Mouse (Mus musculus): ENCODE data around the gene Efcab10. TPM values are rescaled to one million over a fixed set of nuclear protein-coding genes. Genes with fewer than 3 reads are reported as not detected.

The Efcab10 gene
- not detected in 2 replicates for polyA plus RNA-seq (2011; ENCODE audit: insufficient read length, low read depth, missing spikeins)

DNA sequence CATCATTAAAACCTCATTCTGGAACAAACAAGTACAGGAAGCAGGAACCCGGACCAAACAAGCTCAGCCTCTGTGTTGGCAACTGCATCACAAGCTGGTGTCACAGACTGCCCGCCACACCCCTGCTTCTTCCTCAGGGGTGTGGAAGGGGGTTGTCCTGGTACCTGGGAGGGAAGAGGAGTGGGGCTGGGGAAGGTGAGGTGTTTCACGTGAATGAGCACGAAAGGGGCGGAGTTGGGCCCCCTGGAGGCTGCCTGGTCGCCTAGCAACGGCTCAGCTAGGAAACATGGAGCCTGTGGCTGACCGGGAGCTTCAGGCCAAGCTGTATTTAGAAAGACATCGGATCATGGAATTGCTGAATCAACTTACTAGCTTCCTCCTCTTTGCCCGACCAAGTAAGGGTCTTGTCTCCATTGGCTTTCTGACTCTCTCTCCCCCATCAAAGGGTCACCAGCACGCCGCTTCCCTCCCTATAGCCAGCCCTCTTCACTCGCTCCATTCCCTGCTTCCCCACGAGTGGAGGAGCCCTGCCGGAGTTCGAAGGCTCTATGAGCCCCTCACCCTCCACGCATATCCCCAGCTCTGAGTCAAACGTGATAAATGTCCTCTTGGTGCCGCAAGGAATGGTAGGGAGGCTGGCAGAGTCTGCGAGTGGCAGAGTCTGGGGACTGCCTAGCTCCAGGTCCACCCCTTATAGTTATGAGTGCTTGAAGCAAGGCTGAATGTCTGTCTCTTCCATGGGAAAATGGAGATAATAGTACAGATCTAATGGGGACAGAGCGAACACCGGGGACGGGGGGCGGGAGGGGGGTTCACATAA lies at the start of gene Efcab10:
TSS of gene Efcab10 (plus strand) at position 51 of the 820 bp plus-strand sequence.
- H3K4me1 ChIP-seq (ENCODE audit: control insufficient read depth, insufficient read depth, low read length): no peaks in the 10 kb centered on the region
- H3K27ac ChIP-seq (ENCODE audit: insufficient read depth, low read length): no peak within 1 kb of the TSS
- no peak for TF ChIP-seq CTCF (IDR thresholded peaks at IDR 0.05; ENCODE audit: borderline replicate concordance, insufficient read depth, low read length)
- no peak for TF ChIP-seq POLR2A (IDR thresholded peaks at IDR 0.05; ENCODE audit: low read depth, low read length)
- H3K4me3 ChIP-seq (ENCODE audit: insufficient read depth, low read length): no peak within 1 kb of the TSS

DNA sequence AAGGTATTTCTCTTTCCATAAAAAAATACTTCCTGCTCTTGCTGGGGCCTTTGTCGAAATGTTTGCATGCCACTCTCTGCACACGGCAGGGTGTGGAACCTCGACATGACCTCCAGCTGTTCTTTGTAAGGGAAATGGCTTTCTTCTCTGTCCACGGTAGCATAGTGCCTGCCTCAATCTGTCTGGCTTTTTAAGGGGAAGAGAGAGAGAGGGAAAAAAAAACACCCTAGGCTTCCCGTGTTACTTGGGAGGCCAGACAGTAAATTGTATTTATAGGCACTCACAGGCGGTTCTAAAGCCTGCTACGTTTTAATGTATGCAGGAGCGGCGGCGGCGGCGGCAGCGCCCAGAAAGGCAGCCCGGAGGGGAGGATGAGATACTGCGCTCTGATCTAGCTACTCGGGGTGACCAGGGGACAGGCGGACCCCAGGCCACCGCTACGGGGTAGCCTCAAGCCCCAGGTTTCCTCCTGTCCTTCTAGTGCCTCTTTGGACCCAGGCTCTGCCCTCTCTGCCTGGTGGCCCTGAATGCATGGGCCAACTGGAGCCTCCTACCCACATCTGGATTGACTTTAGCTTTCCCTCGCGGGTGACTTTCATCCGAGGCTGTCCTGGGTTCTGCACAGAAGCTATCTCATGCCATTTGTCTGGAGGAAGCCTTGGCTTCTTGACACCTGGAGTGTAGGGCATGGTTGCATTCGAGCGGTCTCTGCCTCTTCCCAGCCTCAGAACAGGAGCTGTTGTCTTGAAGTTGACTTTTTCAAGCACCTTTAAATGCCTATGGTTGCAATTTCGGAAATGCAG lies 49.5 kb upstream of the Efcab10 start:
- no peaks in the 10 kb centered on the region for H3K4me1 ChIP-seq (ENCODE audit: control insufficient read depth, insufficient read depth, low read length)
- no peak overlapping the region for H3K4me3 ChIP-seq (ENCODE audit: insufficient read depth, low read length)
- TF ChIP-seq CTCF (IDR thresholded peaks at IDR 0.05; ENCODE audit: borderline replicate concordance, insufficient read depth, low read length): no peak
- TF ChIP-seq POLR2A (IDR thresholded peaks at IDR 0.05; ENCODE audit: low read depth, low read length): no peak
- no peak overlapping the region for H3K27ac ChIP-seq (ENCODE audit: insufficient read depth, low read length)

DNA sequence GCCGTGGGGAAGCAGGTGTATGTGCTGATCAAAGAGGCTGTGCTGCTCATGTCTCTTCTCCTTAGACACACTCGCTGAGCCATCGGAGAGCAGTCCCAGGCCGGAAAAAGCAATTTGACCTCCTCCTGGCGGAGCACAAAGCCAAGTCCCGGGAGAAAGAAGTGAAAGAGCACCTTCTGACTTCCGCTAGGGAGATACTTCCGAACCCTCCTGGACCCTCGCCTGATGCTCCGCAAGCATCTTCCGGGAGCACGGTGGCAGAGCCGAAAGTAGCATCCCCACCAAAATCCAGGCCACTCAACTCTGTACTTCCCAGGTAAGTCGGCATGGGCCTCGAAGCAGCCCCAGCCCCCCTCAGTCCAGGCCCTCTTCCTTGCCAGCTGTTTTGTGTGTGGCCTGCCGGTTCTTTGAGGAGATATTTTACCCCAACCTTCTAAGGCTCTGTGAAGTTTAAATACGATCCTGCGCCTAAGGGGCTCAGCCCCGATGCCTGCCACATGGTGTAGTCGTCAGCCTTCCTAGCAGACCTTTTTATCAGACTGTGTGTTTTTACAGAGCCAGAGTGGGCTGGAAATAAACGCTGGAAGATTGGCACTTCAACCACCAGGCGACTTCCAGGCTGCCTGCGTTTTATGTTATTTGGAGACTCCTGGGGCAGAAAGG lies 48.8 kb upstream of the Efcab10 start:
- Histone ChIP-seq H3K4me3 (ENCODE audit: insufficient read depth, low read length) (no peak overlapping the region), H3K4me1 (ENCODE audit: control insufficient read depth, insufficient read depth, low read length) (no peaks in the 10 kb centered on the region), H3K27ac (ENCODE audit: insufficient read depth, low read length) (no peak overlapping the region)
- TF ChIP-seq CTCF (IDR thresholded peaks at IDR 0.05; ENCODE audit: borderline replicate concordance, insufficient read depth, low read length): no peak
- TF ChIP-seq POLR2A (IDR thresholded peaks at IDR 0.05; ENCODE audit: low read depth, low read length): no peak

DNA sequence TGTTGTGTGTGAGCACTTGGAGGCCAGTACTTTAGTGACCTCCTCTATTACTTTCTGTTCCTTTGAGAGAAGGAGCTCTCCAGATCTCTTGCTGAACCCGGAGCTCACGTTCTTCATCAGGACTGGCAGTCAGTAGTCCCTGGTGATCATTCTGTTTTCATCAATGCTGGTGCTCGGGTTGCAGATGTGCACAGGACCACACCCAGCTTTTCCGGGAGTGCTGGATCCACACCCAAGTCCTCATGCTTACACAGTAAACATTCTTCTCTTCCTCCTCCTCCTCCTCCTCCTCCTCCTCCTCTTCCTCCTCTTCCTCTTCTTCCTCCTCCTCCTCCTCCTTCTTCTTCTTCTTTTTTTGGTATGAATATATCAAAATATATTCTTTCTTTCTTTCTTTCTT lies 42.0 kb upstream of the Efcab10 start:
- TF ChIP-seq CTCF (IDR thresholded peaks at IDR 0.05; ENCODE audit: borderline replicate concordance, insufficient read depth, low read length) (no peak), POLR2A (IDR thresholded peaks at IDR 0.05; ENCODE audit: low read depth, low read length) (no peak)

DNA sequence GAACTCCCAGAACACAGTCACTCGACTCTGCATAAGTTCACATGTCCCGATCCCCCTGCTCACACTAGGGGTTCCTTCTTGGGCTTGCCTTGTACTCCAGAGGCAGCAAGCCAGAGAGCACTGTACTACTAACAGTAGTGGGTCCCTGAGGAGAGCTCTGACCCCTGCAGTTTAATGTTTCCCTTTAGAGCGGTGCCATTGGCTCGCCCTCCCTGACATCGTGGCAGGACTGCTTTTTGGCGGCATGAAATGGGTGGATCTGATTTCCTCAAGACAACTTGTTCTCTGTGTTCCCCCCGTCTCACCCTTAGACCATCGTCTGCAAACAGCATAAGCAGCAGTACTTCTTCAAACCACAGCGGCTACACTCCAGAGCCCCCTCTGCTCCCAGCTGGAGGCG lies 36.3 kb upstream of the Efcab10 start:
- Histone ChIP-seq H3K4me1 (ENCODE audit: control insufficient read depth, insufficient read depth, low read length) (no peaks in the 10 kb centered on the region), H3K4me3 (ENCODE audit: insufficient read depth, low read length) (no peak overlapping the region), H3K27ac (ENCODE audit: insufficient read depth, low read length) (no peak overlapping the region)
- no peak for TF ChIP-seq CTCF (IDR thresholded peaks at IDR 0.05; ENCODE audit: borderline replicate concordance, insufficient read depth, low read length)
- TF ChIP-seq POLR2A (IDR thresholded peaks at IDR 0.05; ENCODE audit: low read depth, low read length): no peak

More for the DNA sequence above, 42.0 kb upstream of the Efcab10 start:
- Histone ChIP-seq H3K4me1 (ENCODE audit: control insufficient read depth, insufficient read depth, low read length) (no peaks in the 10 kb centered on the region), H3K4me3 (ENCODE audit: insufficient read depth, low read length) (no peak overlapping the region), H3K27ac (ENCODE audit: insufficient read depth, low read length) (no peak overlapping the region)

DNA sequence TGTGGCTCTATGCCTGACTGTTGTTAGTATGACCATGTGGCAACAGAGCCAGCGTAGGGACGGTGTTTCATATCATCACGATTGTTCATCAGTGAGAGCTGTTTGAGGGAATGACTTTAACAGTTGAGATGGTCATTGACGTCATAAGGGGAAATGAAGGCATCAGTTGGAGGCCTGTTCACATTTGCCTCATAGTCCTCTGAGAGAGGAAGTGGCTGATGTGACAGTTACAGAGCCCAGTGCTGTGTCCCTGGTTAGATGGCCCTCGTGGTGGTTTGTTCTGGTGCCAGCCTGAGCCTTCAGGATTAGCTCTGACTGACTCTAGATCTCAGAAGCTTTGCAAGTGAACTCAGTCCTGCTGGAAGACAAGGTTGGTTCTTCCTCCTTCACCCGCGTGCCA lies 35.4 kb upstream of the Efcab10 start:
- Histone ChIP-seq H3K27ac (ENCODE audit: insufficient read depth, low read length) (no peak overlapping the region), H3K4me3 (ENCODE audit: insufficient read depth, low read length) (no peak overlapping the region), H3K4me1 (ENCODE audit: control insufficient read depth, insufficient read depth, low read length) (no peaks in the 10 kb centered on the region)
- TF ChIP-seq CTCF (IDR thresholded peaks at IDR 0.05; ENCODE audit: borderline replicate concordance, insufficient read depth, low read length) (no peak), POLR2A (IDR thresholded peaks at IDR 0.05; ENCODE audit: low read depth, low read length) (no peak)

DNA sequence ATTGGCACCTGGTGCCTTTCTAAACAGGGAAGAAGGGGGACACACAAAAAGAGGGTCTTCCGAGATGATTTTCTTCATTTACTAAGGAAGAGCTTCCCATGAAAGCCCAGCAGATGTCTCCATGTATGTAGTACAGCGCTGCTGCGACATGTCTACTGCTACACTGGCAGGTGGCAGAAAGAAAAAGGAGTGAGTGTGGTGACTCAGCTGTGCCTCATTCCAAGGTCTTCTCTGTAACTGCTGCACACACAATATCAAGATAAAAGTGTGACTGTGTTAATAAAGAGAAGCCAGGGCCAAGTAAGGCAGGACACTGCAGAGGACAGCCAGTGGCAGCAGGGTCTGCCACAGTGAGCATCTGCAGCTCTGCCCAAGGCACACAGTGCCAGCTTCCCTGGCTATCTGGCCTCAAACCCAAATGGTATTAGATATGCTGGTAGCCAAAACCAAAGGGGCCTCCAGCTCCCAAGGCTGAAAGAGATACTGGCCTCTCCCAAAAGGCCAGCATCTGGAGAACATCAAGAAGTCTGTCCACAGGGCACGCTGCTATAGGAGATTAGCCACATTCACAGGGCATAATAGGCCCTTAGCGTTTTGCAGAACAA lies 34.7 kb upstream of the Efcab10 start:
- TF ChIP-seq POLR2A (IDR thresholded peaks at IDR 0.05; ENCODE audit: low read depth, low read length) (no peak), CTCF (IDR thresholded peaks at IDR 0.05; ENCODE audit: borderline replicate concordance, insufficient read depth, low read length) (no peak)
- H3K4me1 ChIP-seq (ENCODE audit: control insufficient read depth, insufficient read depth, low read length): no peaks in the 10 kb centered on the region
- H3K27ac ChIP-seq (ENCODE audit: insufficient read depth, low read length): no peak overlapping the region
- no peak overlapping the region for H3K4me3 ChIP-seq (ENCODE audit: insufficient read depth, low read length)

DNA sequence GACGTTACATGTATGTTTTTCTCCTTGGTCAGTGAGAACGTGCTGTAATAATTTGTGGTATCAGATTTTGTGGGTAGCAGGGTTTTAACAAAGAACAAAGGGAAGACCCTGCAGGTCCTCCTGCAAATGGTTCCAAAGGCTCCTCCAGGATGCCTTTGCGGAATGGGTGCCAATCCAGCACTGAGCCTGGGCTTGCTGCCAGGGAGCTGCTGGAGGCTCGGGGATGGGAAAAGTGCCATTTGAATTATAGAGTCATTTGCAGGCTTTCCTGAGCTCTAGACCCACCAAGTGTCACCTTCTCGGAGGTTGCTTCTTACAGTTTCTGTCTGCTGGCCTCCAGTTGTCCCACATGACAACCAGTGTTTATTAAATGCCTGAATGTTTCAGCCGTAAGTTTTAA lies 33.9 kb upstream of the Efcab10 start:
- Histone ChIP-seq H3K4me3 (ENCODE audit: insufficient read depth, low read length) (no peak overlapping the region), H3K27ac (ENCODE audit: insufficient read depth, low read length) (no peak overlapping the region), H3K4me1 (ENCODE audit: control insufficient read depth, insufficient read depth, low read length) (no peaks in the 10 kb centered on the region)
- TF ChIP-seq CTCF (IDR thresholded peaks at IDR 0.05; ENCODE audit: borderline replicate concordance, insufficient read depth, low read length) (no peak), POLR2A (IDR thresholded peaks at IDR 0.05; ENCODE audit: low read depth, low read length) (no peak)

DNA sequence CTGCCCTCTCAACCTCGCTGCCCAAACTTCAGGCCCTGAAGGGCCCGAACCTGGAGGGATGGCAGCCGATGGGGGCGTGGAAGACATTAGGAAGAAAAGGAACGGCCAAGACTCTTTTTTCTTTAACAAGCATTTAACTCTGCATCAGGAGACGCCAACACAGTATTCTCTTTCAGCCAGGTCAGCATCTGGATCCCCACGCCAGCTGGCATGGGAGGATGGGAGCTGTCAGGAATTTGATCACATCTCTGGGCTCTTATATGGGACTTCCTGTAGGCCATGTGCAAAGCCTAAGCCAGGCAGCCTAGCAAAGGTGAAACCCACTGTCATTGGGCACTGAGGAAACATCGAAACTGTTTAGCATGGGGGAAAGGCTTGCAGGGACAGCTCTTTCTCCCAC lies 30.1 kb upstream of the Efcab10 start:
- Histone ChIP-seq H3K4me1 (ENCODE audit: control insufficient read depth, insufficient read depth, low read length) (no peaks in the 10 kb centered on the region), H3K27ac (ENCODE audit: insufficient read depth, low read length) (no peak overlapping the region), H3K4me3 (ENCODE audit: insufficient read depth, low read length) (no peak overlapping the region)
- TF ChIP-seq CTCF (IDR thresholded peaks at IDR 0.05; ENCODE audit: borderline replicate concordance, insufficient read depth, low read length) (no peak), POLR2A (IDR thresholded peaks at IDR 0.05; ENCODE audit: low read depth, low read length) (no peak)

All from embryonic fibroblast, embryonic 13.5 days (primary cell).